Mouse (Mus musculus) neural tube, embryonic 14.5 days (tissue): Measurements from ENCODE around the gene Rgs17. TPM values are rescaled to one million over a fixed set of nuclear protein-coding genes. Genes with fewer than 3 reads are reported as not detected.

Experiments
- ATAC-seq: fragments of 200-750 bp; cut with Nextera tagmentation; 2 replicates; pipeline ENCODE4 v1.8.0; 2017; ENCODE audit warnings: low read depth, mild to moderate bottlenecking, moderate TSS enrichment, moderate library complexity
- H3K27ac ChIP-seq: fragments of 300-500 bp; sonication (generic); 2 replicates; pipeline ENCODE4 v1.5.1; 2014; ENCODE audit warnings: low read depth, mild to moderate bottlenecking, control low read depth, low read length, moderate library complexity, mixed read lengths
- H3K27me3 ChIP-seq: fragments of 300-500 bp; sonication (generic); 2 replicates; pipeline ENCODE4 v1.6.1; 2014; ENCODE audit warnings: low read length; ENCODE audit not compliant: control insufficient read depth, insufficient read depth
- H3K36me3 ChIP-seq: fragments of 300-500 bp; sonication (generic); 2 replicates; pipeline ENCODE4 v1.6.1; 2014; ENCODE audit warnings: low read length, mixed read lengths; ENCODE audit not compliant: control insufficient read depth, insufficient read depth
- H3K4me1 ChIP-seq: fragments of 300-500 bp; sonication (generic); 2 replicates; pipeline ENCODE4 v1.6.1; 2014; ENCODE audit warnings: low read length; ENCODE audit not compliant: control insufficient read depth, insufficient read depth
- H3K4me2 ChIP-seq: fragments of 300-500 bp; sonication (generic); 2 replicates; pipeline ENCODE4 v1.6.1; 2014; ENCODE audit warnings: mild to moderate bottlenecking, low read depth, low read length, control low read depth
- H3K4me3 ChIP-seq: fragments of 300-500 bp; sonication (generic); 2 replicates; pipeline ENCODE4 v1.5.1; 2014; ENCODE audit warnings: low read depth, low read length, control low read depth, mixed read lengths
- H3K9ac ChIP-seq: fragments of 300-500 bp; sonication (generic); replicated peaks from 2 replicates; pipeline ENCODE4 v1.6.1; 2014; ENCODE audit warnings: low read depth, mild to moderate bottlenecking, control low read depth, low read length, mixed read lengths
- H3K9me3 ChIP-seq: fragments of 300-500 bp; sonication (generic); 2 replicates; pipeline ENCODE4 v1.6.1; 2016; ENCODE audit warnings: low read length; ENCODE audit not compliant: control insufficient read depth
- WGBS: fragments of 180-500 bp; shearing (Covaris S2); extraction: QIAGEN DNeasy Blood & Tissue Kit; methylation state at CpG from one replicate; pipeline ENCODE4 v1.1.7; 2014; 5-methylcytosine and 5-hydroxymethylcytosine counted together
- polyA plus RNA-seq: library from polyadenylated mRNA; unstranded; fragments of >200 nt; fragmentation: Nextera tagmentation; extraction: Ambion mirVana; gene quantifications from 2 replicates; pipeline ENCODE4 v1.2.1, GENCODE M21; 2014

Gene Rgs17
- polyA plus RNA-seq, 1 experiment from 2014 or later: 39.0 TPM

GRCm38 (mm10) chr10:5853290-5853868 lies 68.8 kb downstream of the Rgs17 start:
- 89% methylated on average over 8 of the region's 8 CpGs for WGBS
- no peaks in the 10 kb centered on the region for H3K4me1 ChIP-seq
- H3K4me3 ChIP-seq: no peak overlapping the region
- H3K27me3 ChIP-seq: no peaks in the 10 kb centered on the region
- H3K36me3 ChIP-seq: no peaks in the 10 kb centered on the region
- no peak for ATAC-seq
- no peak overlapping the region for H3K27ac ChIP-seq
- no peak overlapping the region for H3K4me2 ChIP-seq
- no peak overlapping the region for H3K9ac ChIP-seq
- H3K9me3 ChIP-seq: no peaks in the 10 kb centered on the region

- WGBS: 36% methylated on average over 2 of the region's 2 CpGs
- Histone ChIP-seq H3K9me3 (no peaks in the 10 kb centered on the region), H3K36me3 (no peaks in the 10 kb centered on the region), H3K27ac (no peak overlapping the region), H3K4me1 (no peaks in the 10 kb centered on the region), H3K9ac (no peak overlapping the region), H3K27me3 (no peaks in the 10 kb centered on the region), H3K4me3 (no peak overlapping the region), H3K4me2 (no peak overlapping the region)
- no peak for ATAC-seq
Observed at GRCm38 (mm10) chr10:5846939-5847338, 75.3 kb downstream of the Rgs17 start.

- H3K4me2 ChIP-seq: no peak overlapping the region
- 0 out of 2 replicates have a peak, but pooled peaks have one; percentile 45 for ATAC-seq
- no peak overlapping the region for H3K4me3 ChIP-seq
- no peak overlapping the region for H3K27ac ChIP-seq
- no peaks in the 10 kb centered on the region for H3K27me3 ChIP-seq
- H3K9ac ChIP-seq: no peak overlapping the region
- no peaks in the 10 kb centered on the region for H3K36me3 ChIP-seq
- 72% methylated on average over 4 of the region's 4 CpGs for WGBS
- H3K4me1 ChIP-seq: no peaks in the 10 kb centered on the region
- no peaks in the 10 kb centered on the region for H3K9me3 ChIP-seq
Observed at GRCm38 (mm10) chr10:5841369-5841768, 80.8 kb downstream of the Rgs17 start.

- no peak for ATAC-seq
- WGBS: 81% methylated on average over 6 of the region's 6 CpGs
Observed at GRCm38 (mm10) chr10:5826336-5827025, 95.7 kb downstream of the Rgs17 start.

GRCm38 (mm10) chr10:5824779-5825178 lies 97.4 kb downstream of the Rgs17 start:
- H3K36me3 ChIP-seq: peaks cover under 1% of the 10 kb centered on the region; the same call in 1 of the 2 replicates
- WGBS: 0% methylated on average over 3 of the region's 3 CpGs
- no peaks in the 10 kb centered on the region for H3K9me3 ChIP-seq
- no peak overlapping the region; the same call in 1 of the 2 replicates for H3K27ac ChIP-seq
- peak overlapping the region; percentile 91 for H3K4me3 ChIP-seq
- peak overlapping the region; percentile 69 for H3K4me2 ChIP-seq
- no peak overlapping the region for H3K9ac ChIP-seq
- H3K27me3 ChIP-seq: no peaks in the 10 kb centered on the region
- H3K4me1 ChIP-seq: peaks cover 9% of the 10 kb centered on the region
- ATAC-seq: peak; percentile 12; the same call in 1 of the 2 replicates

More at GRCm38 (mm10) chr10:5826336-5827025, 95.7 kb downstream of the Rgs17 start:
- Histone ChIP-seq H3K4me3 (no peak overlapping the region), H3K9ac (no peak overlapping the region), H3K27me3 (no peaks in the 10 kb centered on the region), H3K36me3 (no peaks in the 10 kb centered on the region), H3K27ac (no peak overlapping the region), H3K4me2 (no peak overlapping the region), H3K9me3 (no peaks in the 10 kb centered on the region), H3K4me1 (peaks cover 9% of the 10 kb centered on the region)

DNA sequence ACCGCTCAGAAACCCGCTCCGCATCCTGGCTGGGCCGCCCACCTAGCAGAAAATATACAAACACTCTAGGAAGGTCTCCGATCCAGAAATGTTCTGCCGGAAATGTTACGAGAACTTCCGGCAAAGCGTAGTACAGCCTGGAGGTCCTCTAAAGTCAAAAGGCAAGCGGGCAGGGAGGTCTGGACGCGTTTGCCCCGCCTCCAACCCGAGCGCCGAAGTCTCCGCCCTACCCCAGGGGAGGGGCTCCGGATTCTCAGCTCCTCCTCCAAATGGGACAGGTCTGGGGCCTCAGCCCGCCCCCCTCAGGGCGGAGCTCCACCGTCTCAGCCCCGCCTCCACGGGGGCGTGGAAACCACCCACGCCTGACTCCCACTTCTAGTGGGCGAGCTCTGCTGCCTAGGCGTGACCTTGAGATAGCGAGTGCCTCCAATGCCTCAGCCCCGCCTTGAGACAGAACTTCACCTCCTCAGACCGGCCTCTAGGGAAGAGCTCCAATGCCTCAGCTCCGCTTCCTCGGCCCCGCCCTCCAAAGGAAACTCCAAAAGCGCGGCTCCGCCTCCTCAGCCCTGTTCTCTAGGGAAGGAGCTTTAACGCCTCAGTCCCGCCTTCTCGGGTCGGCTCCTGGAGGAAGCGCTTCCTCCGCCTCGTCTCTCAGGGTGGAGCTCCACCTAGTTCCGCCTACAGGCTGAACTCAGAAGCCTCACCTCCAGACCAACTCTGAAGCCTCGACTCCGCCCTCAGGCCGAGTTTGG lies 98.3 kb downstream of the Rgs17 start, which contains the start of gene Mtrf1l:
TSS of gene Mtrf1l (minus strand) at position 171 of the 752 bp plus-strand sequence.
- H3K4me2 ChIP-seq: peak within 1 kb of the TSS; percentile 69
- H3K27me3 ChIP-seq: no peaks in the 10 kb centered on the region
- H3K9me3 ChIP-seq: no peaks in the 10 kb centered on the region
- peak within 1 kb of the TSS; percentile 86 for H3K9ac ChIP-seq
- H3K4me3 ChIP-seq: peak within 1 kb of the TSS; percentile 91
- peaks cover 9% of the 10 kb centered on the region for H3K4me1 ChIP-seq
- H3K27ac ChIP-seq: peak within 1 kb of the TSS; percentile 64
- H3K36me3 ChIP-seq: peaks cover 8% of the 10 kb centered on the region
- peak; percentile 97 for ATAC-seq
- WGBS: under 1% methylated on average over 47 of the region's 47 CpGs

- Histone ChIP-seq H3K4me2 (peak overlapping the region; percentile 69), H3K27ac (peak overlapping the region; percentile 64), H3K9ac (peak overlapping the region; percentile 86), H3K4me1 (peaks cover 9% of the 10 kb centered on the region), H3K9me3 (no peaks in the 10 kb centered on the region), H3K4me3 (peak overlapping the region; percentile 91), H3K36me3 (peaks cover 12% of the 10 kb centered on the region), H3K27me3 (no peaks in the 10 kb centered on the region)
- ATAC-seq: no peak
- under 1% methylated on average over 37 of the region's 37 CpGs for WGBS
Observed at GRCm38 (mm10) chr10:5823291-5823739, 98.9 kb downstream of the Rgs17 start.

DNA sequence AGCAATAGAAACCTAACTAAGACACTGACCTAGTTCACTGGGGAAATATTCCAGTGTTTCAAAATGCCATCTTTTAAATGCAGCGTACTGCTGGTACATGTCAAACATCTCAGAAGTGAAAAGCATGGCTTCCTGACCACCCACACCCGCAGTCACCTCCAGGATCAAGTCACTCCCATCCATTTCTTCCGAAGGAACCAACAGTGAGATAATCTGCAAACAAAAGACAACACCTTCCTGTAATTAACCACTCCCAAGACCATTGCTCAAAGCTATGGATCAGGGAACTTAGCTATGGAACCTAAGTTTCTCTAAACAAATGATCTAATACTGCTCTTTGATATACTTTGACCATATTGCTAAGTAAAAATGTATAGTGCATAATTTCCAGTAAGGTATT lies 103.4 kb downstream of the Rgs17 start:
- Histone ChIP-seq H3K9me3 (no peaks in the 10 kb centered on the region), H3K27me3 (no peaks in the 10 kb centered on the region), H3K36me3 (peaks cover 25% of the 10 kb centered on the region), H3K9ac (no peak overlapping the region), H3K4me2 (no peak overlapping the region), H3K4me1 (peaks cover 9% of the 10 kb centered on the region), H3K4me3 (no peak overlapping the region), H3K27ac (no peak overlapping the region)
- WGBS: 96% methylated on average over 3 of the region's 3 CpGs
- ATAC-seq: no peak
